12 mouse cellular contexts compared by ENCODE assay signal in the genomic region with DNA sequence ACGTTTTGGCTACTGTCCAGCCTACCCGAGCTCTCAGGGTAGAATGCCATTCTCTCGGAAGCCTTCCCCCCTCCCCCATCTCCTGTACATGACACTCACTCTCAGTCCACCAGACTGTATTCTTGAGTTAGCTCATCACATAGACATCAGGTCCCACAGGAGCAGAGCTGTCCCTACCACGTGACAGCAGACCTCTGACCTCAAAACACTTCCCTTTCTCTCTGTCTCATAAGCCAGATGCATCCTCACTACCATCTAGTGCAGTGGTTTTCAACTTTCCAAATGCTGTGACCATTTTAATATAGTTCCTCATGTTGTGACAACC. TPM values are rescaled to one million over a fixed set of nuclear protein-coding genes. Genes with fewer than 3 reads are reported as not detected.
DNase-seq lines count a peak whose midpoint lies in the region; ATAC-seq lines count a peak whose summit lies in the region.
"Had no signal": no experiment of that assay in that cellular context is flagged by ENCODE, and none has a peak within 500 bp of the region (broad histone marks: within the 10 kb centered on the region; RNA-seq: fewer than 3 reads in every experiment).

No protein-coding gene starts in this region.

- no peaks in the 10 kb centered on the region for H3K9me3 ChIP-seq in hindbrain, embryonic 16.5 days (ENCODE audit: control insufficient read depth, low read length)
- H3K9me3 ChIP-seq: hindbrain, embryonic 15.5 days had no signal

- no peak overlapping the region for H3K4me2 ChIP-seq in hindbrain, embryonic 16.5 days (ENCODE audit: low read length)
- H3K4me2 ChIP-seq: hindbrain, embryonic 15.5 days had no signal

- no peak overlapping the region for H3K27ac ChIP-seq in hindbrain, embryonic 16.5 days (ENCODE audit: low read depth, low read length)

- no peak overlapping the region for H3K4me3 ChIP-seq in hindbrain, embryonic 16.5 days (ENCODE audit: low read length)
- H3K4me3 ChIP-seq: hindbrain, embryonic 15.5 days had no signal

- H3K27me3 ChIP-seq in hindbrain, embryonic 16.5 days (replicated peaks; ENCODE audit: control insufficient read depth, insufficient read depth, low read length): no peaks in the 10 kb centered on the region
- H3K27me3 ChIP-seq: hindbrain, embryonic 15.5 days had no signal

- 39% methylated on average over 4 of the region's 4 CpGs for WGBS in hindbrain, embryonic 16.5 days

- ATAC-seq in hindbrain, embryonic 16.5 days: peak; percentile 22; the same call in 1 of the 2 replicates

- H3K9ac ChIP-seq in hindbrain, embryonic 16.5 days (ENCODE audit: low read depth, low read length): no peak overlapping the region
- H3K9ac ChIP-seq: hindbrain, embryonic 15.5 days had no signal

- DNase-seq in cerebellum, postnatal 10 days: peak; percentile 43 to 44
- no peak for DNase-seq in cerebellum, postnatal 14 days
- peak; percentile 38 for DNase-seq in kidney, postnatal 10 days
- no peak for DNase-seq in kidney, adult 18-20 months
- peak; percentile 75 for DNase-seq in 416B (ENCODE audit: low read depth)
- no peak for DNase-seq in adrenal gland, adult 2 months
- no peak for DNase-seq in adrenal gland, postnatal 4 days (ENCODE audit: low spot score in 2 of 2)
- DNase-seq: cerebellum, adult 8-10 months; left cerebral cortex, postnatal 4 days; thymus, postnatal 36 days had no signal

- no peaks in the 10 kb centered on the region for H3K4me1 ChIP-seq in hindbrain, embryonic 16.5 days (ENCODE audit: control insufficient read depth, insufficient read depth, low read depth, low read length)

- H3K36me3 ChIP-seq in hindbrain, embryonic 16.5 days (ENCODE audit: control insufficient read depth, insufficient read depth, low read length): no peaks in the 10 kb centered on the region
- H3K36me3 ChIP-seq: hindbrain, embryonic 15.5 days had no signal

RNA-seq across cellular contexts. Expression of a gene that starts 13.7 kb away (rescaled TPM):
- polyA plus RNA-seq in hindbrain, embryonic 16.5 days (2015; fragmentation: Nextera tagmentation; extraction: Ambion mirVana): 73.3 and 73.8 TPM in 2 replicates
- 1,000 to 10,000 TPM in 1 of 2 experiments, 100 to 1,000 TPM in 1; 490 to 1,131 TPM for total RNA-seq in adrenal gland, adult 2 months (2021)
- 123 and 254 TPM in 2 replicates for polyA plus RNA-seq in adrenal gland, adult 2 months (2012; rRNA removed)
- total RNA-seq in adrenal gland, postnatal 4 days (2021): 100 to 1,000 TPM; 226 to 250 TPM

Comparison
In these comparisons a context has a peak if more than half of its experiments do, and no peak if none do; other contexts are left out.
1. DNase-seq: peak in cerebellum, postnatal 10 days (2 of 2), kidney, postnatal 10 days (single experiment) and 416B (single experiment); none in cerebellum, postnatal 14 days (0 of 2), kidney, adult 18-20 months (single experiment), adrenal gland, adult 2 months (single experiment) and adrenal gland, postnatal 4 days (0 of 2).